Mouse (Mus musculus): ENCODE measurements around the gene Gm12789. TPM values are rescaled to one million over a fixed set of nuclear protein-coding genes. Genes with fewer than 3 reads are reported as not detected.
"Not testable (repeated sequence)": the region's sequence is repeated elsewhere in the genome, so short reads cannot be mapped to it uniquely, and the experiment has no call there.

Gm12789 gene
- total RNA-seq (2022): not detected

DNA sequence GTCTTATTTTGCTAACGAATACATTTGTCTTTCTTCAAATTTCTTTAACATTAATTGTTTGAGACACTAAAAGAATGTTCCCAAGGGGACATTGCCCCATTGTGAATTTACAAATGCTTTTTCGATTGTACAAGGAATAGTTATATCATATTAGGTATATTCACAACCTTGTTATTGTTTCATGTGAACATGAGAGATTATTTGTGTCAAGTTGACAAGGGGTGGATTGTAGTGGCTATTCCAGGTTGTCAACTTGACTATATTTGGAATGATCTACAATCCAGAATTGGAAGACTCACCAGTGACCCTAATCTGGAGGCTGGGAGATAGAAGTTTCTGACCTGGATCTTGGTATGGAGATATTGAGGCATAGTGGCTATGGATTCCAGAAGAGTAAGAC, at the start of gene Gm12789:
Gene Gm12789, plus strand, starts transcription at position 301 of the 400 bp plus-strand sequence.
- not testable (repeated sequence) for DNase-seq

DNA sequence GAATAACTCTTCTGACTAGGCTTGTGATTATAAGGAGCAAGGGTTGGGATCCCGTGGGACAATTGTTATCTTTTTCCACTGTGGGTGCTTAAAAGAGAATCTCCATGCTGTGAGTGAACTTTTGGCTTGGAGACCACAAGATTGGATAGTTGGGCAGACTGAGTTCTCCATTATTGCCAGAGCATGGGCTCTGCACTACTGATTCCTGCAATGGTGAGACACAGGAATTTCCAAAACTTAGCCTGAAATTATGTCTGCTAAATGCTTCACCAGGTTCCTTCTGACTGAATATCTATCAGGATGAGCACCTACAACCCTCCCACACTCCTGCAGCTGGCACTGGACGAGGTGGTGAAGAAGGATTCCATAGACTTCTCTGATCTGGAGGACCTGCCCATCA, 46.3 kb upstream of the Gm12789 start, which contains the start of gene Gm12794:
Gene Gm12794, plus strand, starts transcription at position 301 of the 400 bp plus-strand sequence.
- DNase-seq: not testable (repeated sequence)

DNA sequence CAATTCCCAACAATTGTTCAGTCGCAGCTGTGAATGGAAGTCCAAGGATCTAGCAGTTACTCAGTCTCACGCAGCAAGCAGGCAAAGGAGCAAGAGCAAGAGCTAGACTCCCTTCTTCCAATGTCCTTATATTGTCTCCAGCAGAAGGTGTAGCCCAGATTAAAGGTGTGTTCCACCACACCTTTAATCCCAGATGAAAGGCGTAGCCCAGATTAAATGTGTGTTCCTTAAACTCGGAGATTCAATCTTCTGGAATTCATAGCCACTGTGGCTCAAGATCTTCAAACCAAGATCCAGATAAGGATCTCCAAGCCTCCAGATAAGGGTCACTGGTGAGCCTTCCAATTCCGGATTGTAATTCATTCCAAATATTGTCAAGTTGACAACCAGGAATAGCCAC, 5.5 kb upstream of the Gm12789 start, which contains the start of gene Gm12790:
Gene Gm12790, minus strand, starts transcription at position 101 of the 400 bp plus-strand sequence.
- DNase-seq: not testable (repeated sequence)

DNA sequence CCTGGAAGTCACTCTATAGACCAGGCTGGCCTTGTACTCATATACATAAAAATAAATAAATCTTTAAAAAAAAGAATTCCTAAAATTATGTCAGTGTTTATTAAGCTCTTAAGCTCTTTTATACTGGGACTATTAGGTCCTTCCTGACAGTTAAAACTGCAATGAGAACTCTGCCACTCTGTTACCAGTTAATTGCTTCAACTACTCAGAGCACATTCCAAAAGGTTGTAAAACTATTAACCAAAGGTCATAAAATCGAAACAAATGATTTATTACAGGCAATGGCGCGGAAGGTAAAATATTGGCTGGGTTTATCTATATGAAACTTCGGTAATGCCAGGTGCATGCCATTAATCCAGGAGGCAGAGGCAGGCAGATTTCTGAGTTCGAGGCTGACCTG, 748 bp upstream of the Gm12789 start:
- no peak for DNase-seq

DNA sequence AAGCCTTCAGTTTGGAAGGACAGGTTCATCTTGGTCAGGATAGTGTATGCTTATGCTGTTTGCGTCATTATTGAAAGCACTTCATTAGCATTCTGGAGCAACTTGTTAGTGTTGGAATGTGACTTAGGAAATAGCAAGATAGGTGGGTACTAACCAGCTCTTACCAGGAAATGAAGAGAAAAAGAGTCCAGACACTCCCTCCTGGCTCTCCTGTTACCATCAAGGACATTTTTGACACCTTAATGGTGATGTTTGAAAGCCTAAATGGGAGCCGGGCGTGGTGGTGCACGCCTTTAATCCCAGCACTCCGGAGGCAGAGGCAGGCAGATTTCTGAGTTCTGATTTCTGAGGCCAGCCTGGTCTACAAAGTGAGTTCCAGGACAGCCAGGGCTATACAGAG, 11.0 kb downstream of the Gm12789 start:
- DNase-seq: no peak

DNA sequence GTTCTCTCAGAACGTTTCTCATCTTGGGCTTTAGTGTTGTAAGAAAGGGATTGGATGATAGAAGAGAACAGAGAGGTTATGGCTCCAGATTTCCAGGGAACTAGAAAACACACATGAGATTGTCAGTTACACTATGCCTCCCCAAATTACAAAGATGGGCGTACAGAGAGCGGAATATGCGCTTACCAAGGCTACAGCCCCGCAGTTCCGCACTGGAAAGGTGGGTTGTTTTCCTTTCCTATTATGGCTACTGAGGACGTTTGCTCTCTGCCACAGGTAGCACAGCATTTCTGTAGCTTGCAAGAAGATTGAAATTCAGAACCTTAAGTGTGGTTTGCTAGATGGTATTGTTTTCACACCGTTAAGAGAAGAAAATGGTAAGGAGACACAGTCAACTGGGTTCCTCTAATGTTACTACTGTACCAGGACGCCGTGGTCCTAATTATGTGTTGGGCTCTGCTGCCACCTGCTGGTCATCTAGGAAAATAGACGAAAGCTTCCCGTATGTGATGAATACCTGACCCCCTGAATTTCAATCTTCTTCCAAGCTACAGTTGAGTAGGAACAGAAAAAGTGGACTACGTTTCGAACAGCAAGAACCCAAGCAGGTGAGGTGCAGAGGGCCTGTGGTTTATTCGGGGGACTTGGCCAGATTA, 12.0 kb downstream of the Gm12789 start:
- peak; percentile 43 for DNase-seq

DNA sequence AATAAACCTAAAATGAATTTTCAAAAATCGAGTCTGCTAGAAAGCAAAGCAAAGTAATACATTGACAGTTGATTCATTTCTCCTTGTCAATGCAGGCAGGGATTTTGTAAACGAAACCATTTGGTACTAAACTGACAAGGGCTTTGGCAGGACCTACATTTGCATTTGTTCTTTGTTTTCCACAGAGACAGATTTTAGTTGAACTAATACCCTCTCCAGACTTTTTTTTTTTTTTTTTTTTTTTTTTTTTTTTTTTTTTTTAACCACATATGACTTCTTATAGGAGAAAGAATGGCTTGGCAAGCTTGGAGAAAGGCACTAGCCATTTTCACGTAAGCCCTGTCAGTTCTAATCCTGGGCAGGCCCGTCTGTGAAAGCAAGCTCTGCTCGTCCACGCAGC, 40.2 kb downstream of the Gm12789 start:
- DNase-seq: no peak

Other genes starting within 250 kb of the Gm12789 start
- gene B020004J07Rik, start 142.6 kb upstream of the Gm12789 start, total RNA-seq (2022): not detected
- not detected for gene C130073F10Rik, start 92.8 kb upstream of the Gm12789 start, total RNA-seq (2022)
- not detected for gene Gm12800, start 77.5 kb upstream of the Gm12789 start, total RNA-seq (2022)
- not detected for gene Gm12794, start 46.2 kb upstream of the Gm12789 start, total RNA-seq (2022)
- gene Gm12790, start 5.6 kb upstream of the Gm12789 start, total RNA-seq (2022): not detected
- 1 to 10 TPM; 4.7 to 7.3 (median 6.0) TPM for gene Pde4b, start 100.9 kb downstream of the Gm12789 start, total RNA-seq (2022)